Mouse (Mus musculus) lung, adult 2 months (tissue): ENCODE data around the gene Sobp.

ENCODE experiments used
- CTCF ChIP-seq: fragments of 200-500 bp; IDR thresholded peaks from 2 replicates; pipeline ENCODE4 v1.5.1; 2011; ENCODE audit warnings: mild to moderate bottlenecking, low read length, control low read depth; ENCODE audit not compliant: insufficient read depth
- POLR2A ChIP-seq: fragments of 200-500 bp; IDR thresholded peaks from 2 replicates; pipeline ENCODE4 v1.6.1; 2011; ENCODE audit warnings: low read depth, mild to moderate bottlenecking, control low read depth, low read length, borderline replicate concordance; ENCODE audit errors: extremely low read depth

GRCm38 (mm10) chr10:43123422-43123821 lies 50.9 kb downstream of the Sobp start:
- TF ChIP-seq POLR2A = no peak
- TF ChIP-seq CTCF = no peak
